Mouse (Mus musculus): ENCODE results near the gene Tmem120a. TPM values are rescaled to one million over a fixed set of nuclear protein-coding genes. Genes with fewer than 3 reads are reported as not detected.

The Tmem120a gene
- total RNA-seq (2021), result 10 to 100 TPM; 10.0 to 17.4 TPM

- intact Hi-C loops (cut with DNase I), result loop anchor here (1.0 to 5.0 kb wide), 3 partner anchors 34 to 111 kb away; partner anchors contain the start of genes Mdh2, Rhbdd2 and Styxl1
- peak; percentile 98 for DNase-seq
Measured at GRCm38 (mm10) chr5:135743741-135744609, at the start of gene Tmem120a. TSS of gene Tmem120a (minus strand) at chr5:135744448.

GRCm38 (mm10) chr5:135782901-135783300, 38.7 kb upstream of the Tmem120a start:
- intact Hi-C loops (cut with DNase I), result no loop called here
- DNase-seq, result no peak

- intact Hi-C loops (cut with DNase I), result no loop called here
Measured at GRCm38 (mm10) chr5:135780331-135780730, 36.1 kb upstream of the Tmem120a start.

GRCm38 (mm10) chr5:135778471-135779445, 34.5 kb upstream of the Tmem120a start, which contains the start of gene Mdh2:
TSS of gene Mdh2 (plus strand) at chr5:135778480.
- intact Hi-C loops (cut with DNase I), result loop anchor here (1.0 to 5.0 kb wide), 2 partner anchors 34 to 381 kb away; partner anchors contain the start of gene Tmem120a

More at GRCm38 (mm10) chr5:135780331-135780730, 36.1 kb upstream of the Tmem120a start:
- DNase-seq, result no peak

GRCm38 (mm10) chr5:135777796-135778470, 33.7 kb upstream of the Tmem120a start, which contains the start of gene Styxl1:
TSS of gene Styxl1 (minus strand) at chr5:135778385.
- no peak for DNase-seq
- intact Hi-C loops (cut with DNase I), result loop anchor here (1.0 to 5.0 kb wide), 2 partner anchors 34 to 381 kb away; partner anchors contain the start of gene Tmem120a

More at GRCm38 (mm10) chr5:135778471-135779445, 34.5 kb upstream of the Tmem120a start, which contains the start of gene Mdh2:
- DNase-seq, result peak; percentile 100

GRCm38 (mm10) chr5:135776546-135776945, 32.3 kb upstream of the Tmem120a start:
- intact Hi-C loops (cut with DNase I), result loop anchor here (5.0 kb wide), 1 partner anchor 379 kb away; no protein-coding TSS in a partner anchor
- DNase-seq, result no peak

- intact Hi-C loops (cut with DNase I), result no loop called here
- no peak for DNase-seq
Measured at GRCm38 (mm10) chr5:135772519-135772918, 28.3 kb upstream of the Tmem120a start.

GRCm38 (mm10) chr5:135764971-135765370, 20.7 kb upstream of the Tmem120a start:
- intact Hi-C loops (cut with DNase I), result loop anchor here (5.0 kb wide), 1 partner anchor 363 kb away; no protein-coding TSS in a partner anchor
- DNase-seq, result no peak

- DNase-seq, result peak; percentile 78 to 89
- intact Hi-C loops (cut with DNase I), result loop anchor here (1.0 to 5.0 kb wide), 3 partner anchors 133 to 361 kb away; no protein-coding TSS in a partner anchor
Measured at GRCm38 (mm10) chr5:135763526-135763925, 19.3 kb upstream of the Tmem120a start.

- intact Hi-C loops (cut with DNase I), result loop anchor here (2.0 to 5.0 kb wide), 2 partner anchors 131 to 360 kb away; no protein-coding TSS in a partner anchor
Measured at GRCm38 (mm10) chr5:135761881-135762280, 17.6 kb upstream of the Tmem120a start.

GRCm38 (mm10) chr5:135751595-135751994, 7.3 kb upstream of the Tmem120a start:
- intact Hi-C loops (cut with DNase I), result no loop called here
- DNase-seq, result no peak

More at GRCm38 (mm10) chr5:135761881-135762280, 17.6 kb upstream of the Tmem120a start:
- no peak for DNase-seq

- intact Hi-C loops (cut with DNase I), result no loop called here
- DNase-seq, result no peak
Measured at GRCm38 (mm10) chr5:135751041-135751440, 6.8 kb upstream of the Tmem120a start.

GRCm38 (mm10) chr5:135744742-135745141, 494 bp upstream of the Tmem120a start:
- intact Hi-C loops (cut with DNase I), result loop anchor here (1.0 to 5.0 kb wide), 3 partner anchors 34 to 112 kb away; partner anchors contain the start of genes Mdh2, Rhbdd2 and Styxl1

GRCm38 (mm10) chr5:135742941-135743740, 1.1 kb downstream of the Tmem120a start:
- peak in 1 of 2 experiments; percentile 48 for DNase-seq

More at GRCm38 (mm10) chr5:135744742-135745141, 494 bp upstream of the Tmem120a start:
- DNase-seq, result no peak

GRCm38 (mm10) chr5:135742156-135742555, 2.1 kb downstream of the Tmem120a start:
- no peak for DNase-seq
- intact Hi-C loops (cut with DNase I), result loop anchor here (5.0 kb wide), 1 partner anchor 55 kb away; no protein-coding TSS in a partner anchor

More at GRCm38 (mm10) chr5:135742941-135743740, 1.1 kb downstream of the Tmem120a start:
- intact Hi-C loops (cut with DNase I), result loop anchor here (5.0 kb wide), 1 partner anchor 56 kb away; no protein-coding TSS in a partner anchor

GRCm38 (mm10) chr5:135738266-135738665, 6.0 kb downstream of the Tmem120a start:
- no peak for DNase-seq
- intact Hi-C loops (cut with DNase I), result no loop called here

GRCm38 (mm10) chr5:135737154-135737553, 7.1 kb downstream of the Tmem120a start:
- intact Hi-C loops (cut with DNase I), result no loop called here
- DNase-seq, result no peak

- intact Hi-C loops (cut with DNase I), result no loop called here
Measured at GRCm38 (mm10) chr5:135736544-135736943, 7.7 kb downstream of the Tmem120a start.

More at GRCm38 (mm10) chr5:135736544-135736943, 7.7 kb downstream of the Tmem120a start:
- no peak for DNase-seq
